Mouse (Mus musculus): ENCODE results near the gene Ankrd10.

GRCm38 (mm10) chr8:11661969-11662368 lies 26.4 kb upstream of the Ankrd10 start:
- TF ChIP-seq CTCF (IDR thresholded peaks at IDR 0.05; ENCODE audit: control insufficient read depth, insufficient read depth, low read length) (no peak), POLR2A (IDR thresholded peaks at IDR 0.05; ENCODE audit: borderline replicate concordance, control insufficient read depth, low read depth, low read length) (no peak)

All from bone marrow, adult 2 months (tissue).